Mouse (Mus musculus) G1E (cell line): ENCODE data around the gene Ldhal6b. TPM values are rescaled to one million over a fixed set of nuclear protein-coding genes. Genes with fewer than 3 reads are reported as not detected.

ENCODE experiments used
- ATAC-seq: 2 replicates; pipeline ENCODE4 v1.8.0; 2016; ENCODE audit warnings: mild to moderate bottlenecking; ENCODE audit not compliant: insufficient number of reproducible peaks, poor library complexity, low FRiP score, severe bottlenecking; ENCODE audit errors: extremely low read depth
- DNase-seq: peaks from one replicate; pipeline ENCODE4 v3.0.0; 2012; ENCODE audit warnings: low spot score
- H3K27me3 ChIP-seq: 2 replicates; pipeline ENCODE4 v1.6.1; 2012; ENCODE audit warnings: mild to moderate bottlenecking, low read length, inconsistent platforms; ENCODE audit not compliant: insufficient read depth
- H3K36me3 ChIP-seq: replicated peaks from 2 replicates; pipeline ENCODE3; 2012; ENCODE audit warnings: mild to moderate bottlenecking, inconsistent platforms
- H3K4me1 ChIP-seq: 2 replicates; pipeline ENCODE4 v1.6.1; 2012; ENCODE audit warnings: low read depth, low read length, inconsistent platforms, mixed read lengths; ENCODE audit not compliant: insufficient read depth
- H3K4me3 ChIP-seq: 2 replicates; pipeline ENCODE4 v1.5.1; 2012; ENCODE audit warnings: low read depth, mild to moderate bottlenecking, inconsistent platforms, low read length, moderate library complexity, mixed read lengths
- H3K9me3 ChIP-seq: replicated peaks from 2 replicates; pipeline ENCODE4 v1.6.1; 2012; ENCODE audit warnings: inconsistent platforms
- CTCF ChIP-seq: IDR thresholded peaks from 2 replicates; pipeline ENCODE4 v1.5.1; 2012; ENCODE audit warnings: low read depth, low read length, inconsistent platforms, mixed read lengths
- GATA1 ChIP-seq: IDR thresholded peaks from 2 replicates; pipeline ENCODE4 v1.6.1; 2012; ENCODE audit warnings: borderline replicate concordance, low read length, inconsistent platforms, mixed read lengths
- GATA2 ChIP-seq: IDR thresholded peaks from 2 replicates; pipeline ENCODE4 v1.6.1; 2012; ENCODE audit warnings: low read depth, low read length, inconsistent platforms, borderline replicate concordance
- POLR2AphosphoS5 ChIP-seq: IDR thresholded peaks from 2 replicates; pipeline ENCODE4 v1.6.1; 2012; ENCODE audit warnings: low read depth, low read length, inconsistent platforms; ENCODE audit not compliant: insufficient replicate concordance
- TAL1 ChIP-seq: conservative IDR thresholded peaks from 2 replicates; pipeline ENCODE4 v1.6.1; 2012; ENCODE audit warnings: low read depth, low read length, inconsistent platforms, mixed read lengths
- polyA plus RNA-seq: library from polyadenylated mRNA; stranded (reverse); fragments of >175 nt; gene quantifications from 2 replicates; pipeline ENCODE4 v1.2.3, GENCODE M21; 2012
- total RNA-seq, 2 experiments: library from RNA; stranded (forward) in 1 of 2; stranded (reverse) in 1 of 2; fragments of 200-1000 nt in 1 of 2; fragments of >200 nt in 1 of 2; fragmentation: Nextera tagmentation in 1 of 2; gene quantifications; 2 replicates each; pipeline ENCODE4 v1.2.3; 2014 to 2017

The Ldhal6b gene
- total and polyA plus RNA-seq, 3 experiments: 0.05 to 1.4 (median 1.3) TPM

DNA sequence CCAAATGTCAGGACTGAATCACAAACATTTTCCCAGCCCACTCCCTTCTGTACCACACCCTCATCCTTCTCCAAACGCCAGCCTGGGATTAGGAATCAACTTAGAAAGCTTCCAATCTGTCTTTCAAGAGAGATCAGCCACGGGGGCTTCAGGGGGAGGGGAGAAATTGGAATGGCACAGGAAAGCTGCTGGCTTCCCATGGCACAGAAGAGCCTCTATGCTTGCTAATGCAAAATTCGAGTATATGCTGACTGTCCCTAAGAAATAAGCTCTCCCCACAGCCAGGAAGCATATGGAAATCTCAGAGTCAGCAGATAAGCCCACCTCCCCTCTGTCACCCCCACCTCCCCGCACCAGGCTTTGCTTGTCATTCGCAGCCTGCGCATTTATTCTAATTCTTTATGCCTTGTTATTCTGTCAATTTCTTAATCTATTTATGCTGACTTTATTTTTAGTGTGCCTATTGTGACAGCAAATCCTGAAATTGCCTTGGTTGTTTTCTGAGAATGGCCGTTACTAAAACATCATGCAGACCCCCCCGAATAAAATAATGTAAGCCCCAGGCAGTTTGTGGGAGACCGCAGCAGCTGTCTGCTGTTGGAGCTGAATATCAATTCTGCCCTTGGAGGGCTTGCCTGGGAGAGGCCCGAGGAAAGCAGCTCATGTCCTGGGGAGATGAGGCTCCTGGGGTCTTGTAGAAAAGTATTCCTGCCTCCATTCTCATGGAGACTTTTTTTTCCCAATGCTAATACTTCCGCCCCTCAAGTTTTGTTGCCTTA lies 41.2 kb downstream of the Ldhal6b start:
- no peak for ATAC-seq
- no peak overlapping the region for H3K4me3 ChIP-seq
- H3K27me3 ChIP-seq: peaks cover 20% of the 10 kb centered on the region

DNA sequence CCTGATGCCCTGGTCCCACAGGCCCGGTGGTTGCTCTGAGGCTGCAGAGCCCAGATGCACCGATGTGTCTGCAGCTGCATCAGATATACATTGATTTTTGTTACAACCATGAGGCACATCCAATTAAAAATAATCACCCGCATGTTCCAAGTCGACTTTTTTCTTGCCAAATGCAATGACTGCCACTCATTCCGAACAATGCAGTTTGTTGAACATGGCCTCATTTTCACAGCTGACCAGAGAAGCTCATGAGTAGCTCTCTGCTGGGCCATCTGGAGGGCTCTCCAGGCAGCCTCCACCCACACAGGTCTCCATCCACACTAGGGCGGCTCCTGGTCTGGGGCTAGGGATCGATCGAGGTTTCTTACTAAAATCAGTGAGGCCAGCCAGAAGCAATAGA lies 45.6 kb downstream of the Ldhal6b start:
- no peaks in the 10 kb centered on the region; the same call in 1 of the 2 replicates for H3K9me3 ChIP-seq

More for the DNA sequence above, 41.2 kb downstream of the Ldhal6b start:
- DNase-seq: no peak
- Histone ChIP-seq H3K4me1 (peaks cover 4% of the 10 kb centered on the region; the same call in 1 of the 2 replicates), H3K36me3 (no peaks in the 10 kb centered on the region), H3K9me3 (no peaks in the 10 kb centered on the region)
- no peak for TF ChIP-seq GATA1
- no peak for TF ChIP-seq CTCF

DNA sequence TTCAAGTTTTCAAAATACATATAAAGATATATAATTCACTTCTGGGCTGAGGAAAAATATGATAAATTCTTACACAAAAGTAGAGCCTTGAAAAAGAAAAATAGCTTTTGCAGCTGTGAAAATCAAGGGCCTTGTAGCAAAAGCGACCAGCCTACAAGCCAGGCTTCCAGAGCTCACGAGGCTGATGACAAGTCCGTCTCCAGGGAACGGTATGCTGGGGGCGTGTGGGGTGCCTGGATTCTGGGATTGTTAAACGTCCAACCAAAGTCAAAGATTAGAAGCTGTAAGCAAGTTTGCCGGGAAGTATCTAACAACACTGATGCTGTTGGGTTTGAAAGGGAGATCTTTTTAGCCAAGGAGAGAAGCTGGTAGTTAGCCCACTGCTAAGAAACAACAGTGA lies 47.0 kb downstream of the Ldhal6b start:
- Histone ChIP-seq H3K27me3 (peaks cover 33% of the 10 kb centered on the region), H3K9me3 (no peaks in the 10 kb centered on the region; the same call in 1 of the 2 replicates), H3K4me1 (no peaks in the 10 kb centered on the region), H3K4me3 (no peak overlapping the region), H3K36me3 (no peaks in the 10 kb centered on the region)
- TF ChIP-seq TAL1: no peak
- no peak for TF ChIP-seq GATA1
- TF ChIP-seq CTCF: no peak
- no peak for TF ChIP-seq POLR2AphosphoS5
- TF ChIP-seq GATA2: no peak
- no peak for ATAC-seq
- no peak for DNase-seq

More for the DNA sequence above, 45.6 kb downstream of the Ldhal6b start:
- H3K4me1 ChIP-seq: peaks cover 2% of the 10 kb centered on the region; the same call in 1 of the 2 replicates
- H3K27me3 ChIP-seq: peaks cover 33% of the 10 kb centered on the region
- DNase-seq: no peak
- ATAC-seq: no peak
- H3K4me3 ChIP-seq: no peak overlapping the region
- no peak for TF ChIP-seq GATA2
- no peak for TF ChIP-seq POLR2AphosphoS5
- TF ChIP-seq TAL1: no peak
- no peaks in the 10 kb centered on the region for H3K36me3 ChIP-seq

DNA sequence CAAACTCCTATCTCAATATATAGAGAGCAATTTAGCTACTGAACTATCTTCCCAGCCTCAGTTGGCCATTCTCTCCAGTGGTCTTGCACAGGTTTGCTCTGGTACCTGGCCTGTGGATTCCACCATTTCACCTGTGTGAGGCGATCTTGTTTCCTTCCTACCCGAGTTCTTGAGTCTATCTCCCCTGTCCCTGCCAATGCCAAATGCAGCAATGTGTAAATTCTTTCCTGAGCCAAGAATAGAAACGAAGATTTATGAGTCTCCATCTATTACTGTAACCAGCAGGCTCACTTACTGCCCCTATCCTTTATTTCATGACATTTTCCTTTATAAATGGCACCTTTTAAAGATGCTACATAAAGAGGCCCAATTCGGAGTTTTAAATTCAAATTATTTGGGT lies 47.5 kb downstream of the Ldhal6b start:
- TF ChIP-seq POLR2AphosphoS5 (no peak), GATA2 (no peak), CTCF (no peak), GATA1 (no peak), TAL1 (no peak)
- H3K9me3 ChIP-seq: no peaks in the 10 kb centered on the region; the same call in 1 of the 2 replicates
- DNase-seq (no peak), ATAC-seq (no peak)
- H3K4me3 ChIP-seq: no peak overlapping the region
- H3K4me1 ChIP-seq: no peaks in the 10 kb centered on the region
- H3K27me3 ChIP-seq: peaks cover 34% of the 10 kb centered on the region
- H3K36me3 ChIP-seq: no peaks in the 10 kb centered on the region

Other genes with a start within 250 kb of the Ldhal6b start
- gene Tmem242, start 21.5 kb upstream of the Ldhal6b start, total RNA-seq (2014; fragmentation: Nextera tagmentation): 73.1 and 80.0 TPM in 2 replicates
- 52.6 and 65.3 TPM in 2 replicates for gene Tmem242, start 21.5 kb upstream of the Ldhal6b start, total RNA-seq (2017)
- 10.2 and 22.7 TPM in 2 replicates for gene Tmem242, start 21.5 kb upstream of the Ldhal6b start, polyA plus RNA-seq
- 4.9 and 21.4 TPM in 2 replicates for gene Zdhhc14, start 73.8 kb upstream of the Ldhal6b start, total RNA-seq (2014; fragmentation: Nextera tagmentation)
- 1.1 and 1.3 TPM in 2 replicates for gene Zdhhc14, start 73.8 kb upstream of the Ldhal6b start, total RNA-seq (2017)
- 7.3 and 9.1 TPM in 2 replicates for gene Zdhhc14, start 73.8 kb upstream of the Ldhal6b start, polyA plus RNA-seq